Mouse (Mus musculus) olfactory bulb, adult 2 months (tissue): ENCODE measurements around the gene Nrros.

Experiments used
- CTCF ChIP-seq: fragments of 200-500 bp; IDR thresholded peaks from 2 replicates; pipeline ENCODE4 v1.5.1; 2012; ENCODE audit warnings: low read depth, mild to moderate bottlenecking, low read length, moderate library complexity; ENCODE audit not compliant: insufficient read depth
- POLR2A ChIP-seq: fragments of 200-500 bp; IDR thresholded peaks from 2 replicates; pipeline ENCODE4 v1.6.1; 2012; ENCODE audit warnings: mild to moderate bottlenecking, low read depth, low read length, moderate library complexity; ENCODE audit not compliant: insufficient read depth

GRCm38 (mm10) chr16:32114406-32114805 lies 51.0 kb downstream of the Nrros start:
- TF ChIP-seq POLR2A (no peak), CTCF (no peak)
